Mouse (Mus musculus) heart, adult 2 months (tissue): ENCODE measurements at regions not wholly inside any gene's neighbourhood (a gene's known extent, or its start where the extent isn't known, plus 50 kb on each side); places are given as distances from the start of the nearest gene placed in this dataset.

Experiments
- DNase-seq, 2 experiments: peaks; one replicate each; pipeline ENCODE4 v3.0.0; 2021
- H3K27ac ChIP-seq: fragments of 200-600 bp; 2 replicates; pipeline ENCODE4 v1.8.1; 2022
- H3K27me3 ChIP-seq: fragments of 200-500 bp; 2 replicates; pipeline ENCODE4 v1.6.1; 2012; ENCODE audit warnings: mild to moderate bottlenecking, low read length, inconsistent platforms, mixed read lengths; ENCODE audit not compliant: control insufficient read depth, insufficient read depth
- H3K36me3 ChIP-seq: fragments of 200-500 bp; 2 replicates; pipeline ENCODE4 v1.6.1; 2012; ENCODE audit warnings: low read length, inconsistent platforms; ENCODE audit not compliant: control insufficient read depth, insufficient read depth
- H3K4me1 ChIP-seq: fragments of 200-500 bp; 2 replicates; pipeline ENCODE4 v1.6.1; 2011; ENCODE audit warnings: low read length; ENCODE audit not compliant: control insufficient read depth, insufficient read depth
- H3K4me3 ChIP-seq: fragments of 200-600 bp; 2 replicates; pipeline ENCODE4 v1.8.1; 2022
- H3K79me2 ChIP-seq: fragments of 200-500 bp; replicated peaks from 2 replicates; pipeline ENCODE4 v1.6.1; 2012; ENCODE audit warnings: mild to moderate bottlenecking, inconsistent platforms, low read length, moderate library complexity, mixed read lengths; ENCODE audit not compliant: control insufficient read depth, insufficient read depth
- H3K9ac ChIP-seq: fragments of 200-500 bp; 2 replicates; pipeline ENCODE4 v1.6.1; 2012; ENCODE audit warnings: low read depth, mild to moderate bottlenecking, control low read depth, inconsistent platforms, low read length, mixed read lengths
- CTCF ChIP-seq: fragments of 200-600 bp; IDR thresholded peaks from 2 replicates; pipeline ENCODE4 v1.8.1; 2022; ENCODE audit warnings: antibody characterized with exemption, mild to moderate bottlenecking, moderate library complexity
- EP300 ChIP-seq: fragments of 200-500 bp; IDR thresholded peaks from 2 replicates; pipeline ENCODE4 v1.6.1; 2011; ENCODE audit warnings: low read depth, low read length, control low read depth; ENCODE audit not compliant: insufficient read depth
- POLR2A ChIP-seq: fragments of 200-500 bp; IDR thresholded peaks from 2 replicates; pipeline ENCODE4 v1.6.1; 2011; ENCODE audit warnings: mild to moderate bottlenecking, low read depth, low read length, control low read depth; ENCODE audit not compliant: insufficient read depth
- WGBS: fragments of 180-500 bp; shearing (Covaris S2); methylation state at CpG from one replicate; pipeline ENCODE4 v1.1.7; 2018; 5-methylcytosine and 5-hydroxymethylcytosine counted together
- intact Hi-C: fragments of 180-260 bp; cut with DNase I; formaldehyde crosslinking; loops from one replicate; pipeline ENCODE4 v1.15.1; 2025

DNA sequence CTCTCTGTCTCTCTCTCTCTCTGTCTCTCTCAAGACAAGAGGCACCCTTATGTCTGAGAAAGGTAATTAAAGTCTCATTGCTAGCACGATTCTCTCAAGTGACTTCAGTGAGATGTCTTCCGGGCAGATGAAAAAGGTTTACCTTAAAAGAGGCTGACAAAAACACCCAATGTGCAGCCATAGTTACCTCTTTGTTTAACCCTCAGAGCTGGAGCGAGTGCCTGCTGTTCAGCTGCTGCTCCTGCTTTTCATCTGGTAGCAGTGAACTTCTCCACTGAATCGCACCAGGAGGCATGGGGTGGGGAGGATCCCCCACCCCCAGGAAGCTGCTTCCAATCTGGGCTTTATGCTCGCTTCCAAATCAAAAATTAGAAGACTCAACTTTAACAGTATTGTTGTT, 896.0 kb downstream of the Tmem114 start:
- Histone ChIP-seq H3K4me1 (no peaks in the 10 kb centered on the region), H3K27me3 (no peaks in the 10 kb centered on the region), H3K4me3 (no peak overlapping the region), H3K79me2 (no peaks in the 10 kb centered on the region), H3K9ac (no peak overlapping the region), H3K36me3 (no peaks in the 10 kb centered on the region), H3K27ac (no peak overlapping the region)
- no peak for DNase-seq
- TF ChIP-seq CTCF = no peak
- no peak for TF ChIP-seq POLR2A
- TF ChIP-seq EP300 = no peak
- intact Hi-C loops = no loop called here
- 63% methylated on average over 5 of the region's 5 CpGs for WGBS

DNA sequence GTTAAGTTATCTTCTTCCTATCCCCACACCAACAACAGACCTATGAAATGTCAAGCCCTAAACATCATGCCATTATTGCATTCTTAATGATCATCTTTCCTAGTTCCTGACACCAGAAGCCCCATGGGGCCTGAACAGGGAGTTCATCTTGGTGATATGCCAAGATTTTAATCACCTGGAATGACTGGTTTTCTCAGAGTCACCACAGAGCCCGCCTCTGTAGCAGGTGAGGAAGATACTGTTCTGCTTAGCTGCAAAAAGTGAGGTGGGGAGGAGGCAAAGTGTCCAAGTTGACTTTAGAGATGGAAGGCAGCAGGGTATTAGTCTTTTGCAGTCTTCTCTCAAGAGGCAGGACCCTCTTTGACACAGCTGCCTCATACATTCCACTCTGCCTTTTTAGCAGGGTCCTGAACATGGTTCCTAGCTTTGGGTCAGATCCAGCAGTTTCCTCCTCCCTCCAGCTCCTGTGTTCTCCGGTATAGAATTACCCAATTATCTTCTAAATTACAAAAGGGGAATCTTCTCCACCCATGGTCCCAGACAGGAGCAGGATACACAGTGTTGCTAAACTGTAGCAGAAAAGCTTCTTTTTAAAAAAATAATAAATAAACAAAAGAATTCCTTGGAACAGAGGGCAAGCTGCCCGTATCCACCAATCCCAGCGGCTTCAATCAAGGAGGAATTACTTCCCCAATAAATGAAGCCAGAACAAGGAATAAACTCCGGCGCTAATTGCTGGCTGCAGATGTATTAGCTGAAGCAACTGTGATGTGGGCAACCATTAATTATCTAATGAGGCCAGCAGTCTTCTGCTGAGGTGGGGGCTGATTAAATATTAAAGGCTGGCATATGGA, 896.8 kb downstream of the Tmem114 start:
- no peaks in the 10 kb centered on the region for H3K36me3 ChIP-seq
- WGBS = 72% methylated on average over 6 of the region's 6 CpGs
- TF ChIP-seq CTCF (no peak), POLR2A (no peak), EP300 (no peak)

DNA sequence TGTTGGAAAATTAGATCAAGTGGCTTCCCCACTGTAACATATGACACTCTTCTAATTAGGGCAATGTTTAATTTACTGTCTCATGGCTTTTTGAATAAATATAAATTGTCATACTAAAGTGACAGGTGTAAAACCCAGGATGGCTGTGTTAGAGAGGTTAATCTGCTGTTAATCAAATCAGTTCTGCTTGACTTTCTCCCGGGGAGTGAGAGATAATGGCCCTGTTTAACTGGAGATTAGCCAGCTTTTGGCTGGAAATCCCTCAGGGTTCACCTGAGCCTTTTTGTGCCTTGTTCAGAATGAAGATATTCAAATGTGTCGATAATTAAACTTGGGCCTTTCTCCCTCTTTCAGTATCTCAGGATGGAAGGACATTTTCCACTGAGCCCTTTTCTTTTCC, 906.2 kb downstream of the Tmem114 start:
- no peak overlapping the region for H3K4me3 ChIP-seq
- DNase-seq = no peak
- H3K27me3 ChIP-seq = no peaks in the 10 kb centered on the region
- H3K27ac ChIP-seq = no peak overlapping the region
- no peaks in the 10 kb centered on the region for H3K36me3 ChIP-seq
- H3K4me1 ChIP-seq = no peaks in the 10 kb centered on the region
- TF ChIP-seq EP300 (no peak), CTCF (no peak), POLR2A (no peak)
- WGBS = 61% methylated on average over 2 of the region's 2 CpGs
- intact Hi-C loops = no loop called here
- H3K9ac ChIP-seq = no peak overlapping the region
- no peaks in the 10 kb centered on the region for H3K79me2 ChIP-seq

More for the DNA sequence above, 896.8 kb downstream of the Tmem114 start:
- Histone ChIP-seq H3K27ac (no peak overlapping the region), H3K4me1 (no peaks in the 10 kb centered on the region), H3K79me2 (no peaks in the 10 kb centered on the region), H3K4me3 (no peak overlapping the region), H3K27me3 (no peaks in the 10 kb centered on the region), H3K9ac (no peak overlapping the region)
- no peak for DNase-seq
- intact Hi-C loops = no loop called here
